Mouse (Mus musculus) heart, embryonic 11.5 days (tissue): ENCODE data around the gene Safb2. TPM values are rescaled to one million over a fixed set of nuclear protein-coding genes. Genes with fewer than 3 reads are reported as not detected.
A peak's percentile ranks its signal among the peaks of the same experiment; 100 is the strongest.
"Not testable (repeated sequence)": the region's sequence is repeated elsewhere in the genome, so short reads cannot be mapped to it uniquely, and the experiment has no call there.

Source experiments
- ATAC-seq: fragments of 200-750 bp; cut with Nextera tagmentation; replicated peaks from 2 replicates; pipeline ENCODE4 v1.8.0; 2017; ENCODE audit warnings: moderate library complexity; ENCODE audit not compliant: insufficient number of reproducible peaks, low FRiP score, low TSS enrichment
- H3K27ac ChIP-seq: fragments of 300-500 bp; sonication (generic); 2 replicates; pipeline ENCODE4 v1.5.1; 2014; ENCODE audit warnings: mild to moderate bottlenecking, low read depth, low read length
- H3K27me3 ChIP-seq: fragments of 300-500 bp; sonication (generic); 2 replicates; pipeline ENCODE4 v1.6.1; 2014; ENCODE audit warnings: mild to moderate bottlenecking, low read length, mixed read lengths; ENCODE audit not compliant: control insufficient read depth, insufficient read depth
- H3K36me3 ChIP-seq: fragments of 300-500 bp; sonication (generic); 2 replicates; pipeline ENCODE4 v1.6.1; 2014; ENCODE audit warnings: mild to moderate bottlenecking, low read length, moderate library complexity, mixed read lengths; ENCODE audit not compliant: control insufficient read depth, insufficient read depth
- H3K4me1 ChIP-seq: fragments of 300-500 bp; sonication (generic); 2 replicates; pipeline ENCODE4 v1.6.1; 2014; ENCODE audit warnings: low read length; ENCODE audit not compliant: control insufficient read depth, insufficient read depth
- H3K4me2 ChIP-seq: fragments of 300-500 bp; sonication (generic); 2 replicates; pipeline ENCODE4 v1.6.1; 2014; ENCODE audit warnings: mild to moderate bottlenecking, moderate library complexity
- H3K4me3 ChIP-seq: fragments of 300-500 bp; sonication (generic); 2 replicates; pipeline ENCODE4 v1.5.1; 2014; ENCODE audit warnings: low read depth, low read length
- H3K9ac ChIP-seq: fragments of 300-500 bp; sonication (generic); 2 replicates; pipeline ENCODE4 v1.6.1; 2014; ENCODE audit warnings: mild to moderate bottlenecking, low read depth, low read length, moderate library complexity
- H3K9me3 ChIP-seq: fragments of 300-500 bp; sonication (generic); replicated peaks from 2 replicates; pipeline ENCODE4 v1.6.1; 2016; ENCODE audit warnings: low read length; ENCODE audit not compliant: control insufficient read depth
- WGBS: fragments of 180-500 bp; shearing (Covaris S2); extraction: QIAGEN DNeasy Blood & Tissue Kit; methylation state at CpG from one replicate; pipeline ENCODE4 v1.1.7; 2014; ENCODE audit not compliant: insufficient replicate concordance; 5-methylcytosine and 5-hydroxymethylcytosine counted together
- polyA plus RNA-seq: library from polyadenylated mRNA; unstranded; fragments of >200 nt; fragmentation: Nextera tagmentation; extraction: Ambion mirVana; gene quantifications from 2 replicates; pipeline ENCODE4 v1.2.1, GENCODE M21; 2014

The Safb2 gene
- polyA plus RNA-seq, 1 experiment from 2014 or later: 47.7 TPM

GRCm38 (mm10) chr17:56612565-56612939 lies 28.2 kb upstream of the Safb2 start:
- ATAC-seq, H3K27me3 ChIP-seq, H3K4me2 ChIP-seq, H3K9me3 ChIP-seq, H3K9ac ChIP-seq, H3K27ac ChIP-seq, H3K4me3 ChIP-seq: not testable (repeated sequence)
- H3K36me3 ChIP-seq: peaks cover 11% of the 10 kb centered on the region
- peaks cover 31% of the 10 kb centered on the region for H3K4me1 ChIP-seq
- 68% methylated on average over 10 of the region's 10 CpGs for WGBS

GRCm38 (mm10) chr17:56611861-56612564 lies 27.6 kb upstream of the Safb2 start:
- no peak overlapping the region for H3K9ac ChIP-seq
- ATAC-seq: 0 out of 2 replicates have a peak, but pooled peaks have one; percentile 8
- no peak overlapping the region for H3K27ac ChIP-seq
- H3K9me3 ChIP-seq: no peaks in the 10 kb centered on the region
- no peaks in the 10 kb centered on the region for H3K27me3 ChIP-seq
- 10% methylated on average over 14 of the region's 14 CpGs for WGBS
- H3K4me2 ChIP-seq: peak overlapping the region; percentile 40
- H3K36me3 ChIP-seq: peaks cover 9% of the 10 kb centered on the region
- H3K4me1 ChIP-seq: peaks cover 31% of the 10 kb centered on the region
- H3K4me3 ChIP-seq: peak overlapping the region; percentile 21; the same call in 1 of the 2 replicates

- ATAC-seq: no peak
- Histone ChIP-seq H3K4me2 (0 out of 2 replicates have a peak overlapping the region, but pooled peaks have one; percentile 22), H3K9me3 (no peaks in the 10 kb centered on the region), H3K36me3 (peaks cover 16% of the 10 kb centered on the region), H3K9ac (no peak overlapping the region), H3K27me3 (no peaks in the 10 kb centered on the region), H3K4me1 (peaks cover 31% of the 10 kb centered on the region), H3K4me3 (peak overlapping the region; percentile 5; the same call in 1 of the 2 replicates), H3K27ac (no peak overlapping the region)
- WGBS: 66% methylated on average over 2 of the region's 2 CpGs
Observed at GRCm38 (mm10) chr17:56611323-56611722, 26.9 kb upstream of the Safb2 start.

- WGBS: under 1% methylated on average over 44 of the region's 44 CpGs
- Histone ChIP-seq H3K9ac (peak within 1 kb of the TSS; percentile 88), H3K9me3 (no peaks in the 10 kb centered on the region), H3K36me3 (peaks cover 26% of the 10 kb centered on the region), H3K4me3 (peak within 1 kb of the TSS; percentile 75), H3K27me3 (no peaks in the 10 kb centered on the region), H3K27ac (peak within 1 kb of the TSS; percentile 74), H3K4me2 (peak within 1 kb of the TSS; percentile 71), H3K4me1 (peaks cover 25% of the 10 kb centered on the region)
- ATAC-seq: peak; percentile 84
Observed at GRCm38 (mm10) chr17:56609452-56610171, 25.2 kb upstream of the Safb2 start, which contains the start of gene 2410015M20Rik. 2410015M20Rik (minus strand) TSS chr17:56609771.

GRCm38 (mm10) chr17:56608699-56609098 lies 24.3 kb upstream of the Safb2 start:
- peak overlapping the region; percentile 71 for H3K4me2 ChIP-seq
- peak overlapping the region; percentile 74; the same call in 1 of the 2 replicates for H3K27ac ChIP-seq
- peak overlapping the region; percentile 75 for H3K4me3 ChIP-seq
- no peak for ATAC-seq
- H3K9me3 ChIP-seq: no peaks in the 10 kb centered on the region
- peak overlapping the region; percentile 88 for H3K9ac ChIP-seq
- no peaks in the 10 kb centered on the region for H3K27me3 ChIP-seq
- peaks cover 19% of the 10 kb centered on the region for H3K4me1 ChIP-seq
- peaks cover 36% of the 10 kb centered on the region for H3K36me3 ChIP-seq
- WGBS: 63% methylated on average over 5 of the region's 5 CpGs

GRCm38 (mm10) chr17:56607521-56608062 lies 23.2 kb upstream of the Safb2 start:
- H3K9me3 ChIP-seq: no peaks in the 10 kb centered on the region
- WGBS: 76% methylated on average over 3 of the region's 3 CpGs
- peaks cover 19% of the 10 kb centered on the region for H3K4me1 ChIP-seq
- no peak overlapping the region; the same call in 1 of the 2 replicates for H3K4me2 ChIP-seq
- H3K4me3 ChIP-seq: peak overlapping the region; percentile 75; the same call in 1 of the 2 replicates
- no peak overlapping the region for H3K9ac ChIP-seq
- no peaks in the 10 kb centered on the region for H3K27me3 ChIP-seq
- no peak overlapping the region for H3K27ac ChIP-seq
- H3K36me3 ChIP-seq: peaks cover 42% of the 10 kb centered on the region
- no peak for ATAC-seq

- H3K36me3 ChIP-seq: peaks cover 61% of the 10 kb centered on the region
Observed at GRCm38 (mm10) chr17:56605431-56605830, 21.0 kb upstream of the Safb2 start.

GRCm38 (mm10) chr17:56604422-56604821 lies 20.0 kb upstream of the Safb2 start:
- Histone ChIP-seq H3K4me1 (peaks cover 10% of the 10 kb centered on the region), H3K27ac (no peak overlapping the region), H3K36me3 (peaks cover 71% of the 10 kb centered on the region), H3K9me3 (no peaks in the 10 kb centered on the region), H3K4me2 (no peak overlapping the region), H3K4me3 (no peak overlapping the region), H3K9ac (no peak overlapping the region), H3K27me3 (no peaks in the 10 kb centered on the region)
- no peak for ATAC-seq
- WGBS: 90% methylated on average over 3 of the region's 3 CpGs

More at GRCm38 (mm10) chr17:56605431-56605830, 21.0 kb upstream of the Safb2 start:
- Histone ChIP-seq H3K4me3 (no peak overlapping the region), H3K9ac (no peak overlapping the region), H3K27ac (no peak overlapping the region), H3K4me1 (peaks cover 13% of the 10 kb centered on the region), H3K4me2 (no peak overlapping the region), H3K9me3 (no peaks in the 10 kb centered on the region), H3K27me3 (no peaks in the 10 kb centered on the region)
- WGBS: 88% methylated on average over 9 of the region's 9 CpGs
- ATAC-seq: no peak
